Comparison of ENCODE assay signal across 9 mouse cellular contexts in the genomic region with DNA sequence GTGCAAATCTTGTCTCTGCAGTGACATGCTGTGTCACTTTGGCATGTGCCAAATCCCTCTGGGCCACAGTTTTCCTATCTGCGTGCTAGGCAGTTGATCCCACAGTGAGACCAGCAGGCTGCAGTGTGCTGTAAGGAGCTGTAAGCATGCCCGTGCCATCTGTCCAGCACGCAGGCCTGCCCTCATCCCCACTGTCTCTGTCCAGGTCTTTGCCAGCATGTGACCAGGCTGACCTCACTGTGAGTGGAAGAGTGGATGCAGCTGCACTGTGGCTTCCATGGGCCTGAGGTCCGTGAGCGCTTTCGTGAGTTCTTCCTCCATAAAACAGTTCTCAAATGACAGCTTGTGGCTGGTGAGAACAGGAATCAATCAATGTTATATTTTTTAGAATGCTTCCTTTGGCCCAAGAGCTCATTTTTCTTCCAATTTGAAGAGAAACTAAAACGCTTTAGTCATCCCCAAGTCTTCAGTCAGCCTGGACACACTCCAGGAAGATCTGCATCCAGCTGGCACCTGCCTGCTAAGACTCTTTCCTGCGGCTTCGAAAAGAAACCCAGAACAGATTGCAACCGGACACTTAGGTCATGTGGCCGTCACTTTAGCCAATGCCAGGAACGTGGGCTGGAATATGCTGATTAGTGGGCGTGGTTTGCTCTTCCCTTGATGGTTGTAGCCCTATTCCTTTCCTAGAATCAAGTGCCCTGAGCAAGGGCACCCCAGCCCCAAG. TPM values are rescaled to one million over a fixed set of nuclear protein-coding genes. Genes with fewer than 3 reads are reported as not detected.
DNase-seq lines count a peak whose midpoint lies in the region; ATAC-seq and TF ChIP-seq lines count a peak whose summit lies in the region.
"Had no signal": no experiment of that assay in that cellular context is flagged by ENCODE, and none has a peak within 500 bp of the region (broad histone marks: within the 10 kb centered on the region; RNA-seq: fewer than 3 reads in every experiment).

No protein-coding gene starts in this region.

- peaks cover 17% of the 10 kb centered on the region for H3K4me1 ChIP-seq in embryonic facial prominence, embryonic 15.5 days
- 0 out of 2 replicates have a peak, but pooled peaks cover 2% of the 10 kb centered on the region for H3K4me1 ChIP-seq in kidney, adult 2 months (ENCODE audit: control insufficient read depth, insufficient read depth, low read length)
- peaks cover 48% of the 10 kb centered on the region for H3K4me1 ChIP-seq in limb, embryonic 10.5 days
- peaks cover 34% of the 10 kb centered on the region for H3K4me1 ChIP-seq in midbrain, embryonic 13.5 days (replicated peaks)

- peak overlapping the region; percentile 38 for H3K4me2 ChIP-seq in embryonic facial prominence, embryonic 15.5 days (replicated peaks)
- H3K4me2 ChIP-seq in midbrain, embryonic 13.5 days (replicated peaks): peak overlapping the region; percentile 37

- peak; percentile 77 for DNase-seq in 3134 (ENCODE audit: extremely low read depth, insufficient read length, low spot score)
- DNase-seq in brain, adult 2 months (ENCODE audit: low read depth, low spot score): peak; percentile 98
- DNase-seq in heart, adult 8-10 months (ENCODE audit: low spot score): peak; percentile 66
- peak; percentile 85 for DNase-seq in kidney, adult 2 months
- peak; percentile 74 for DNase-seq in limb, embryonic 10.5 days (ENCODE audit: low spot score)
- peak; percentile 79 for DNase-seq in testis, postnatal 10 days (ENCODE audit: low spot score)

- WGBS in embryonic facial prominence, embryonic 15.5 days: 9% methylated on average over 13 of the region's 13 CpGs
- WGBS in kidney, adult 2 months: 5% methylated on average over 13 of the region's 13 CpGs
- WGBS in limb, embryonic 10.5 days: 19% methylated on average over 13 of the region's 13 CpGs
- WGBS in midbrain, embryonic 13.5 days: 11% methylated on average over 13 of the region's 13 CpGs

- no peaks in the 10 kb centered on the region for H3K36me3 ChIP-seq in embryonic facial prominence, embryonic 15.5 days
- H3K36me3 ChIP-seq in kidney, adult 2 months (ENCODE audit: control insufficient read depth, insufficient read depth, low read length): no peaks in the 10 kb centered on the region
- no peaks in the 10 kb centered on the region for H3K36me3 ChIP-seq in limb, embryonic 10.5 days
- no peaks in the 10 kb centered on the region for H3K36me3 ChIP-seq in midbrain, embryonic 13.5 days
- H3K36me3 ChIP-seq: G1E had no signal

- no peaks in the 10 kb centered on the region for H3K9me3 ChIP-seq in embryonic facial prominence, embryonic 15.5 days (replicated peaks)
- no peaks in the 10 kb centered on the region for H3K9me3 ChIP-seq in limb, embryonic 10.5 days (replicated peaks)
- no peaks in the 10 kb centered on the region for H3K9me3 ChIP-seq in midbrain, embryonic 13.5 days

- H3K27me3 ChIP-seq in embryonic facial prominence, embryonic 15.5 days: 0 out of 2 replicates have a peak, but pooled peaks cover 3% of the 10 kb centered on the region
- H3K27me3 ChIP-seq in kidney, adult 2 months (replicated peaks; ENCODE audit: control insufficient read depth, insufficient read depth, low read length): no peaks in the 10 kb centered on the region
- H3K27me3 ChIP-seq in limb, embryonic 10.5 days (ENCODE audit: low read depth, poor library complexity, severe bottlenecking): peaks cover 6% of the 10 kb centered on the region; the same call in 1 of the 2 replicates
- no peaks in the 10 kb centered on the region for H3K27me3 ChIP-seq in midbrain, embryonic 13.5 days

- peak overlapping the region; percentile 78 for H3K27ac ChIP-seq in embryonic facial prominence, embryonic 15.5 days (replicated peaks)
- H3K27ac ChIP-seq in kidney, adult 2 months (ENCODE audit: insufficient read depth, low read depth, low read length): no peak overlapping the region
- H3K27ac ChIP-seq in limb, embryonic 10.5 days: peak overlapping the region; percentile 64; the same call in 1 of the 2 replicates
- H3K27ac ChIP-seq in midbrain, embryonic 13.5 days: 0 out of 2 replicates have a peak overlapping the region, but pooled peaks have one; percentile 25

- H3K9ac ChIP-seq in embryonic facial prominence, embryonic 15.5 days: no peak overlapping the region
- no peak overlapping the region for H3K9ac ChIP-seq in midbrain, embryonic 13.5 days (replicated peaks)

- peak; percentile 89 for ATAC-seq in embryonic facial prominence, embryonic 15.5 days (ENCODE audit: insufficient number of reproducible peaks, low FRiP score, low TSS enrichment, low read depth)
- ATAC-seq in midbrain, embryonic 13.5 days: peak; percentile 78

- TF ChIP-seq POLR2A in kidney, adult 2 months (IDR thresholded peaks at IDR 0.05; ENCODE audit: low read depth, low read length): no peak

- no peak for TF ChIP-seq CTCF in kidney, adult 2 months (conservative IDR thresholded peaks at IDR 0.05; ENCODE audit: insufficient read depth, insufficient read length, low read depth, low read length)

- peak overlapping the region; percentile 24 for H3K4me3 ChIP-seq in embryonic facial prominence, embryonic 15.5 days (replicated peaks)
- H3K4me3 ChIP-seq in kidney, adult 2 months (ENCODE audit: insufficient read depth, low read depth, low read length): no peak overlapping the region
- peak overlapping the region; percentile 21; the same call in 1 of the 2 replicates for H3K4me3 ChIP-seq in limb, embryonic 10.5 days
- no peak overlapping the region for H3K4me3 ChIP-seq in midbrain, embryonic 13.5 days (replicated peaks)

RNA-seq across cellular contexts. Expression of a gene that starts 46.1 kb away (rescaled TPM):
- polyA plus RNA-seq in embryonic facial prominence, embryonic 15.5 days (2015; fragmentation: Nextera tagmentation; extraction: Ambion mirVana): 53.4 and 53.7 TPM in 2 replicates
- 10 to 100 TPM; 21.3 to 34.4 (median 25.8) TPM for total RNA-seq in heart, adult 8-10 months (2022)
- 43.8 and 55.6 TPM in 2 replicates for polyA plus RNA-seq in kidney, adult 2 months (2012; rRNA removed)
- polyA plus RNA-seq in limb, embryonic 10.5 days (2016; fragmentation: Nextera tagmentation; extraction: Ambion mirVana): 54.4 and 57.5 TPM in 2 replicates
- polyA plus RNA-seq in midbrain, embryonic 13.5 days (2015; fragmentation: Nextera tagmentation; extraction: Ambion mirVana): 49.2 and 57.7 TPM in 2 replicates

Comparison
In these comparisons a context has a peak if more than half of its experiments do, and no peak if none do; other contexts are left out.
1. H3K4me3 ChIP-seq: peak in embryonic facial prominence, embryonic 15.5 days (single experiment) and limb, embryonic 10.5 days (single experiment); none in kidney, adult 2 months (single experiment) and midbrain, embryonic 13.5 days (single experiment).
2. Peak in every context shown above with its lines, with median percentiles within 50 percentile points of each other: DNase-seq.